Mouse (Mus musculus) olfactory bulb, adult 2 months (tissue): ENCODE measurements around the gene Mtmr3.

Experiments used
- CTCF ChIP-seq: fragments of 200-500 bp; IDR thresholded peaks from 2 replicates; pipeline ENCODE4 v1.5.1; 2012; ENCODE audit warnings: low read depth, mild to moderate bottlenecking, low read length, moderate library complexity; ENCODE audit not compliant: insufficient read depth
- POLR2A ChIP-seq: fragments of 200-500 bp; IDR thresholded peaks from 2 replicates; pipeline ENCODE4 v1.6.1; 2012; ENCODE audit warnings: mild to moderate bottlenecking, low read depth, low read length, moderate library complexity; ENCODE audit not compliant: insufficient read depth

DNA sequence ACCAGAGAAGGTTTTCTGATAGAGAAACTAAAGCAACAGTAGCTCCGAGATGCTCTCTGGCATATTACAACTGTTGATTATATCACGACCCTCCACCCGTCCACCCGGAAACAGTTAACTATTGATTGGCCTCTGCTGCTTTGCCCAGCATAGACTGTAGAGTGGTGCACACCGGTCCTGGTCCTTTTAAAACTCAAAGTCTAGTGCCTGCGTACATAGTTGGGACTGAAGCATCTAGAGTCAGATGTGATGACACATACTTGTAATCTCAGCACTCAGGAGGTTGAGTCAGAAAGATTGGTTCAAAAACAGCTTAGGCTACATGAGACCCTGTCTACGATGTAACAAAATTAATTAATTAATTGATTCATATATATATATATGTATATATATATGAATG lies 43.6 kb upstream of the Mtmr3 start:
- TF ChIP-seq CTCF (no peak), POLR2A (no peak)
